Mouse (Mus musculus) limb, embryonic 13.5 days (tissue): Measurements from ENCODE around the gene Frmpd3. TPM values are rescaled to one million over a fixed set of nuclear protein-coding genes. Genes with fewer than 3 reads are reported as not detected.
"Not testable (repeated sequence)": the region's sequence is repeated elsewhere in the genome, so short reads cannot be mapped to it uniquely, and the experiment has no call there.

Source experiments
- ATAC-seq: fragments of 200-750 bp; cut with Nextera tagmentation; 2 replicates; pipeline ENCODE4 v1.8.0; 2017; ENCODE audit warnings: low read depth, moderate number of reproducible peaks, moderate TSS enrichment; ENCODE audit not compliant: low FRiP score
- H3K27ac ChIP-seq: fragments of 300-500 bp; sonication (generic); 2 replicates; pipeline ENCODE4 v1.5.1; 2015; ENCODE audit warnings: inconsistent platforms, mild to moderate bottlenecking, moderate library complexity
- H3K27me3 ChIP-seq: fragments of 300-500 bp; sonication (generic); 2 replicates; pipeline ENCODE4 v1.6.1; 2015; ENCODE audit warnings: mild to moderate bottlenecking, inconsistent platforms
- H3K36me3 ChIP-seq: fragments of 300-500 bp; sonication (generic); 2 replicates; pipeline ENCODE4 v1.6.1; 2015; ENCODE audit warnings: inconsistent platforms, mild to moderate bottlenecking, moderate library complexity
- H3K4me1 ChIP-seq: fragments of 300-500 bp; sonication (generic); 2 replicates; pipeline ENCODE4 v1.6.1; 2015; ENCODE audit warnings: inconsistent platforms
- H3K4me2 ChIP-seq: fragments of 300-500 bp; sonication (generic); replicated peaks from 2 replicates; pipeline ENCODE4 v1.6.1; 2015; ENCODE audit warnings: inconsistent platforms, mild to moderate bottlenecking, moderate library complexity
- H3K4me3 ChIP-seq: fragments of 300-500 bp; sonication (generic); 2 replicates; pipeline ENCODE4 v1.5.1; 2015; ENCODE audit warnings: moderate library complexity, mild to moderate bottlenecking, inconsistent platforms
- H3K9ac ChIP-seq: fragments of 300-500 bp; sonication (generic); 2 replicates; pipeline ENCODE4 v1.6.1; 2015; ENCODE audit warnings: mild to moderate bottlenecking, inconsistent platforms
- H3K9me3 ChIP-seq: fragments of 300-500 bp; sonication (generic); 2 replicates; pipeline ENCODE4 v1.6.1; 2016; ENCODE audit warnings: inconsistent platforms
- WGBS: fragments of 180-500 bp; shearing (Covaris S2); methylation state at CpG from one replicate; pipeline ENCODE4 v1.1.7; 2015; 5-methylcytosine and 5-hydroxymethylcytosine counted together
- polyA plus RNA-seq: library from polyadenylated mRNA; unstranded; fragments of >200 nt; fragmentation: Nextera tagmentation; extraction: Ambion mirVana; gene quantifications from 2 replicates; pipeline ENCODE4 v1.2.1, GENCODE M21; 2015

The Frmpd3 gene
- 0.27 and 0.32 TPM in 2 replicates for polyA plus RNA-seq

DNA sequence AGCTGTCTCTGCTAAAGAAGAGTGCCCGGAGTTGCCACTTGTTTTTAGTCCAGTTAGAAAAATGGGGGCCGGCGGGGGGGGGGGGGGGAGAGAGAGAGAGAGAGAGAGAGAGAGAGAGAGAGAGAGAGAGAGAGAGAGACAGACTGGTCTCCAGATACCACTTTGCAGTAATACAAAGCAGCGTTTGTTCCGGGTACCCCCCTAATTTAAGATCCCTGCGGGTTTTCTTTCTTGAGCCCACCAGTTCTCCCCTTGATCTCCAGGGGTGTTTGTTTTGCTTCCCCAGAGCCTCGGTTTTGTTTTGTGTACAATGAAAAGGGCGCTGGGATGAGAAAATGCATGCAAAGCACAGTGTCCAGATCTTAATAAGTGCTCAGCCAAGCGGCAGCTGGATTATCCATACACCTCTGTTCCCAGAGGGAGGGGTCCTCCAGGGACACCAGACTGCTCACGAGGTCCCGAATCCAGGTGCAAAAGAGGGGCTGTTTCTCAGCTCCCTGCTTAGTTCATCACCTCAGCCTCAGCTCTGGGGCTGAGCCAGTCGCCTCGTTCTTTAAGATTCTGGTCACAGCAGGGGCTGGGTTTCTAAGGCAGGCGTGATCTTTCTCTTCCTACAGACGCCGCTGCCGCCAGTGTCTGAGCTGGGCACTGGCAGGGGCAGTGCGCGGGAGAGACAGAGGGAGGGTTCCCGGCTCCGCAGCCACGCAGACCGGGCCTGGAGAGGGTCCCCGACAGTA lies at the start of gene Frmpd3:
TSS of gene Frmpd3 (plus strand) at position 608 of the 737 bp plus-strand sequence.
- Histone ChIP-seq H3K9ac (peak within 1 kb of the TSS; percentile 53), H3K4me2 (peak within 1 kb of the TSS; percentile 71), H3K27me3 (peaks cover 73% of the 10 kb centered on the region), H3K4me1 (no peaks in the 10 kb centered on the region), H3K4me3 (peak within 1 kb of the TSS; percentile 42), H3K27ac (no peak within 1 kb of the TSS), H3K9me3 (no peaks in the 10 kb centered on the region), H3K36me3 (no peaks in the 10 kb centered on the region)
- peak; percentile 59; the same call in 1 of the 2 replicates for ATAC-seq
- 20% methylated on average over 23 of the region's 24 CpGs for WGBS

DNA sequence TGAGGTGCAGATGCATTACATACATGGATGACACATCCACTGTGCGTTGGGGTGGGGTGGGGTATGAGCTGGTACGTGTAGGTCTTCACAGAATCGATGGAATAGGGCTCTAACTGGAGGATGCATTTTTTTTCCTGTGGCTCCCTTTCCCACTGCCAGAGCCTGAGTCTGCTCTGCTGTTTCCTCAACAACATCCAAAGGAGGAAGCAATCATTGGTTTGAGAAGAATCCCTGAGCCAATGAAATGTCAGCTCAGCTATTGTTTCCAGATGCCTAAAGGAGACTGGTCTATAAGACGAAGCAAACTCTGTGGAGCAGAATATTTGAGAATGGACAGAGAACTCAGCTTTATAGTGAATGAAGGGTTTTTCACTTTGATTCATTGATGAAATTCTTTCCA lies 38.3 kb upstream of the Frmpd3 start:
- Histone ChIP-seq H3K9ac (no peak overlapping the region), H3K27ac (no peak overlapping the region), H3K4me2 (no peak overlapping the region), H3K27me3 (peaks cover 26% of the 10 kb centered on the region; the same call in 1 of the 2 replicates), H3K36me3 (no peaks in the 10 kb centered on the region), H3K4me1 (no peaks in the 10 kb centered on the region), H3K4me3 (no peak overlapping the region), H3K9me3 (no peaks in the 10 kb centered on the region)
- WGBS: 37% methylated on average over 4 of the region's 4 CpGs
- ATAC-seq: peak; percentile 66; the same call in 1 of the 2 replicates

DNA sequence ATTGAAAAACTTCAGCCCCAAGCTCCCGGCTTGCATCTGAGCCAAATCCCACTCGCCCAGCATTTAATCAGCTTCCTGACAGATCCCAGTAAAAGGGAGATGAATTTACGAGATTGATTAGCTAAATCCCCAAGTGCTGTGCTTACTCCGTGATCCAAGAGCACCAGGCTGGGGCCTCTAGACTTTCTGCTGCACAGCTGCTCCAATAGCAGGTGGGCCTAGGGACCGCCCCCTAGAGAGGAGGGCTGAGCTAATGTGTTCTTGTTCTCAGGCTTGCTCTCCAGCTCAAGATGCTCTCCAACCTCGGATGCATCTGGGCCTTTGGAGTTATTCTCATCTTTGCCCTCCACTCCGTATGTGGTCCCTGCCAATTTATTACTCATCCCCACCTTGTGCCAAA lies 36.4 kb upstream of the Frmpd3 start:
- H3K4me3 ChIP-seq: no peak overlapping the region
- 56% methylated on average over 7 of the region's 7 CpGs for WGBS
- H3K36me3 ChIP-seq: no peaks in the 10 kb centered on the region
- no peak for ATAC-seq
- H3K9me3 ChIP-seq: no peaks in the 10 kb centered on the region
- H3K4me2 ChIP-seq: no peak overlapping the region
- H3K27ac ChIP-seq: no peak overlapping the region
- no peak overlapping the region for H3K9ac ChIP-seq
- H3K27me3 ChIP-seq: peaks cover 38% of the 10 kb centered on the region; the same call in 1 of the 2 replicates
- no peaks in the 10 kb centered on the region for H3K4me1 ChIP-seq

DNA sequence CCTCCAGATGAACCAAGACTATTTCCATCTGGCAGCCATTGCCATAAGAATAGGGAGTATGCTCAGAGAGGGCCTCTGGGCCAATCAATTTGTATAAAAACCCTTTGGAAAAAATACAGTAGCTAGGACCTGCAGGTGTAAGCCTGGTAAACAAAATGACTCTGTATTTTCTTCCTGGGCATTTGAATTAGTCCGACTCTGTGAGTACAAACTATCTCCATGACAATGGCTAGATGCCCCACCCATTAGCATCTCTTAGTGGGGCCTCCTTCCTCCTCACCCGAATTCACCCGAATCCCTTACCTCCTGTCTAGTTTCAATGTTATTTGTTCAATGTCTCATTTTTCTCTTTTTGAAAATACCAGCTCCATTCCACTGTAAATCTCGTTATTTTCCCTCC lies 24.1 kb upstream of the Frmpd3 start:
- Histone ChIP-seq H3K36me3 (no peaks in the 10 kb centered on the region), H3K4me2 (no peak overlapping the region), H3K4me3 (no peak overlapping the region), H3K9ac (no peak overlapping the region), H3K27me3 (peaks cover 24% of the 10 kb centered on the region; the same call in 1 of the 2 replicates), H3K27ac (no peak overlapping the region), H3K9me3 (no peaks in the 10 kb centered on the region), H3K4me1 (no peaks in the 10 kb centered on the region)
- no peak for ATAC-seq
- WGBS: 66% methylated on average over 4 of the region's 4 CpGs

DNA sequence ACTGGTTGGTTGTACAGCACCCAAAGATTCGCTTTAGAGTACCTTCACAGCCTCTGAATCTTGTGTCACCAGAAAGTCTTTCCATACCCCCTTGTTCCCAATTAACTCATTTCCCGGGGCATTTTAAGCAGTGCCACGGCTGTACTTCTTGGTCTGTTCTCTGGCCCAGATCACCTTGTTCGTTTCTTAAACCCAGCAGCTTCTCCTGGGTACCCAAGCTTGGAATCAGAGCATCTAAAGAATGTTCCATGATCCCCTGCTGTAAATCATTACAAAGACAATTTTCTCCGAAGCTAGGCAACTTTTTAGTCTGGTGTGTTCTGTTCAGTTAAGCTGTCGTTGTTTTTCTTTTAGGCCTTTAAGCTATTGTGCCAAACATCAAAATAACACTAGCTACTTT lies 22.9 kb upstream of the Frmpd3 start:
- Histone ChIP-seq H3K27ac (no peak overlapping the region), H3K4me1 (no peaks in the 10 kb centered on the region), H3K9me3 (no peaks in the 10 kb centered on the region), H3K4me3 (no peak overlapping the region), H3K36me3 (no peaks in the 10 kb centered on the region), H3K4me2 (no peak overlapping the region), H3K9ac (no peak overlapping the region), H3K27me3 (peaks cover 31% of the 10 kb centered on the region; the same call in 1 of the 2 replicates)
- ATAC-seq: no peak
- WGBS: 68% methylated on average over 6 of the region's 6 CpGs

DNA sequence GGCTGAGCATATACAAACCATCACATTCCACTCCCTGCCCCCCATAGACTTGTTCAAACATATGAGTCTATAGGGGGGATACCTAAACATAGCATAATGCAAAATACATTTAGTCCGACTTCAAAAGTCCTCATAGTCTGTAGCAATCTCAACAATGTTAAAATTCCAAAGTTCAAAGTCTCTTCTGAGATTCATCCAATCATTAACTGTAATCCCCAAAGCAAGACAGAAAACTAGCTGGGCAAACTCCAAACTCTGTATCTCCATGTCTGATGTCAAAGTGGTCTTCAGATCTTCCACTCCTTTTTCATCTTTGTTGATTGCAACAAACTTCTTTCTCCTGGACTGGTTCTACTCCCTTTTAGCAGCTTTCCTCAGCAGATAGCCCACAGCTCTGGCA lies 21.4 kb upstream of the Frmpd3 start:
- not testable (repeated sequence) for H3K4me2 ChIP-seq, H3K9me3 ChIP-seq, H3K4me1 ChIP-seq, H3K9ac ChIP-seq, ATAC-seq, H3K4me3 ChIP-seq, H3K27ac ChIP-seq, H3K36me3 ChIP-seq
- peaks cover 32% of the 10 kb centered on the region; the same call in 1 of the 2 replicates for H3K27me3 ChIP-seq
- whole genome bisulfite sequencing: 91% methylated on average over 1 of the region's 1 CpGs

DNA sequence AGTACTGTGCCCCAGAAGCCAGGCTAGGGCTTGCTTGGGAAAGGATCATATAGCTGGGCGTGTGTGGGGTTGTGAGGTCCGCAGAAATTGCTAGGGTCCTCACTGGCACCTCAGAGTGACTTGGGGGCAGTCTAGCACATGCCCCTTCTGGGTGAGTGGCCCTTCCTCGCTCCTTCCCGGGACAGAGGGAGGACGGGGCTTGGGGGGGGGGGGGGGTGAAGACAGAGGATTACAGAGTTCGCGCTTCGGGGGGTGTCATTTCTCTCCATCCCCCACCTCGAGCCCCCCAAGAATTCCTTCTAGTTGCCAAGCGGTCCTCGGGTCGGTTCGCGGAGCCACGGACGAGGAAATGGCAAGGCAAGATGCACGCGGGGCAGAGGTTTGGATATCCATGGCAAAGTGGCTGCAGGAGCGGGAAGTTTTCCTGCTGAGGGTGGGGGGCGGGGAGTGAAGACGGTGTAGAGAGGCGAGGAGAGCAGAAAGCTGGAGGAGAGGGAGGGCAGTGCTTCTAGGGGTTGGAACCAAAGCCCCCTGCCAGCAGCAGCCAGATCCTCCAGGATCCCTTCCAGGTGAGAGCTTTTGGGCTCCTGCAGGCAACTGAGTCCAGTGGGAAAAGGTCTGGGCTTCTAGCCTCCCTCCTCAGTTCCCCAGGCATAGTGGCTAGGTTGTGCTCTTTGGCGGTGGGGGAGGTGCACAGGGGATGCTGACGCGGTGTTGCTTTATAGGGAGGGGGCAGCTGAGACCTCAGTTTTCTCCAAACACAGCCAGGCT lies 515 bp downstream of the Frmpd3 start:
- Histone ChIP-seq H3K4me3 (peak overlapping the region; percentile 42), H3K4me2 (peak overlapping the region; percentile 71), H3K9me3 (no peaks in the 10 kb centered on the region), H3K27me3 (peaks cover 73% of the 10 kb centered on the region), H3K4me1 (no peaks in the 10 kb centered on the region), H3K36me3 (no peaks in the 10 kb centered on the region), H3K27ac (no peak overlapping the region), H3K9ac (peak overlapping the region; percentile 53)
- peak; percentile 64; the same call in 1 of the 2 replicates for ATAC-seq
- WGBS: 19% methylated on average over 22 of the region's 25 CpGs

DNA sequence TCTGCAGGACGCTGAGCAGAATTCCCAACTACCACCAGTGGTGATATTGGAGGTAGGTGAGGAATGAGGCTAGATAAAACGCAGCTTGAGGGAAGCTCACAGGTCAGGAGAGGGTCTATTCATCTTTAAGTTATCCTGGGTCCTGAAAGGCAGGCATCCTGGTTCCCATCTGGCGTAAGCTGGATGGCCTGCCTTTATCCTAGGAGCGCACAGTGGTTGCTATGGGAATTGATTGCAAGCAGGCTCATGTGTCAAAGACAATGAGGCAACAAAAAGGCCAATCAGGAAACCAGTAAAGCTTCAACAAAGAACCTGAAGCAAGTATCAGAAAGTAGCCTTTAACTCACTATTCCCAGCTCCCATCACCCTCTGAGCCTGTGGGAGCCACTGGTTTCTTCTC lies 33.6 kb downstream of the Frmpd3 start:
- Histone ChIP-seq H3K4me2 (no peak overlapping the region), H3K9ac (no peak overlapping the region), H3K36me3 (no peaks in the 10 kb centered on the region), H3K9me3 (no peaks in the 10 kb centered on the region), H3K4me3 (no peak overlapping the region), H3K4me1 (no peaks in the 10 kb centered on the region), H3K27ac (no peak overlapping the region), H3K27me3 (peaks cover 37% of the 10 kb centered on the region)
- 16% methylated on average over 4 of the region's 4 CpGs for WGBS
- no peak for ATAC-seq

DNA sequence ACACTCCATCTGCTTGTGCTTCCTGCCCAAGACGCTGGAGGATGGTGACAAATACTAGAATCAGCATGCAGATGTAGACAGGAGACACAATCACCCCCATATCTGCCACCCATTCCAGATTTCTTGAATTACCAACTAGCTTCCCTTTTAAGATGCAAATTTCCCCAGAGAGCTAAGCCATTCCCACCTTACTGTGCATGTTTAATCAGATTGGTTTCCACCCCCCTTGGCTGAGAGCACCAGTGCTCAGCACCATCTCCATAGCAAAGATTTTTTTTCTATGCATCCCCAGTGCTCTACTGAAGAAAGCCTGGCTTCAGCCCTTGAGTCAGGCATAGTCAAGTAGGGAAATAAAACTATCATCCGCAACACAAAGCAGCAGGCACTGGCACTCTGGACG lies 57.9 kb downstream of the Frmpd3 start:
- Histone ChIP-seq H3K4me3 (no peak overlapping the region), H3K4me1 (no peaks in the 10 kb centered on the region), H3K4me2 (no peak overlapping the region), H3K9me3 (no peaks in the 10 kb centered on the region), H3K27me3 (peaks cover 36% of the 10 kb centered on the region), H3K9ac (no peak overlapping the region), H3K27ac (no peak overlapping the region), H3K36me3 (no peaks in the 10 kb centered on the region)
- WGBS: 54% methylated on average over 3 of the region's 3 CpGs
- no peak for ATAC-seq

DNA sequence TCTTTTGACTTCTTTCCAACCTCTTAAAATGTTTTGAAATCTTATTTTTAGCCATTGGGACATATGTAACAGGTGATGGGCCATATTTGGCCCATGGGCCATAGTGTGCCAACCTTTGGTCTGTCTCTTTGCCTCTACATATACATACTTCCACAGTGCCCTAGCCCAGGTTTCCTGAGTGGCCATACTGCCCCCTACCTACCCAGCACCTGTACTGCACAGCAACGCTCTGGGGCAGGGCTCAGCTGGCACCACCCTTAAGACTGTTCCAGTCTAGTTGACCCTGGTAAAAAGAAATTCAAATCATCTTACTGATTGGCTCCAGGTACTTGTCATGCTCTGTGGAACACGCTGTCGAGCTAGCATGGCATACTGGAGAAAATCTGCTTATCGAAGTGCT lies 60.8 kb downstream of the Frmpd3 start:
- no peaks in the 10 kb centered on the region for H3K36me3 ChIP-seq
- H3K9ac ChIP-seq: no peak overlapping the region
- no peaks in the 10 kb centered on the region for H3K4me1 ChIP-seq
- WGBS: 51% methylated on average over 4 of the region's 4 CpGs
- H3K27ac ChIP-seq: no peak overlapping the region
- ATAC-seq: no peak
- no peaks in the 10 kb centered on the region for H3K9me3 ChIP-seq
- no peak overlapping the region for H3K4me2 ChIP-seq
- H3K4me3 ChIP-seq: no peak overlapping the region
- H3K27me3 ChIP-seq: peaks cover 45% of the 10 kb centered on the region

DNA sequence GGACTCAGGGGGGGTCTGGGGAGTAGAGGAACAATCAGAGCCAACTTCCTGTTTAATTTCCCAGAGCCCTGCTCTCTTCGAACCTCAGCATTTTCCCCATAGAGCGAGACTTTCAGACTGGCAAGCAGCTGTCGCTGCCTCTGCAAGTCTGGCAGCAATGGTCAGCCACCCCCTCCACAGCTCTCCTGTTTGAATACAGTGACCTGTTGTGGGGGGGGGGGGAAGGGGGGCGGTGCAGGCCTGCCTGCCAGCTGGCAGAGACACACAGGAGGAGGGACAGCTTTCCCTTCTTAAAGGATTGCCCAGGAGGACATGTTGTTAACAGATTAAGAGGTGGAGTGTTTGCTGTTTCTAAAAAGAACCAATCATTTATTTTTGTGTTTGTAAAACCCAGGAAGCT lies 64.0 kb downstream of the Frmpd3 start:
- no peak overlapping the region for H3K27ac ChIP-seq
- peaks cover 29% of the 10 kb centered on the region for H3K27me3 ChIP-seq
- H3K9ac ChIP-seq: no peak overlapping the region
- no peaks in the 10 kb centered on the region for H3K4me1 ChIP-seq
- 40% methylated on average over 3 of the region's 4 CpGs for WGBS
- H3K4me2 ChIP-seq: no peak overlapping the region
- no peaks in the 10 kb centered on the region for H3K9me3 ChIP-seq
- no peak overlapping the region for H3K4me3 ChIP-seq
- no peaks in the 10 kb centered on the region for H3K36me3 ChIP-seq
- ATAC-seq: no peak

DNA sequence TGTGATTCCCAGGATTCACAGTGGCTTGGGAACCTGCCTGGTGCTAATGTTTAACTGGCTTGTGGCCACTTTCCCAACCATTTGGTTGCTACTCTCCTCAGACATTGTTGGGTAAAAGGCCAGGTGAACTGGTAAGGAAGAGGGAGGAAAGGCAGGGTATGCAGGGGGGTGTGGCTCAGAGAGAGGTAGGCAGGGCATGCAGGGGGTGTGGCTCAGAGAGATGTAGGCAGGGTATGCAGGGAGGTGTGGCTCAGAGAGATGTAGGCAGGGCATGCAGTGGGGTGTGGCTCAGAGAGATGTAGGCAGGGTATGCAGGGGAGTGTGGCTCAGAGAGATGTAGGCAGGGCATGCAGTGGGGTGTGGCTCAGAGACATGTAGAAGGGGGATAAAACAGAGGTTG lies 64.4 kb downstream of the Frmpd3 start:
- peaks cover 29% of the 10 kb centered on the region for H3K27me3 ChIP-seq
- no peak overlapping the region for H3K4me2 ChIP-seq
- no peak overlapping the region for H3K9ac ChIP-seq
- no peaks in the 10 kb centered on the region for H3K36me3 ChIP-seq
- H3K9me3 ChIP-seq: no peaks in the 10 kb centered on the region
- H3K27ac ChIP-seq: no peak overlapping the region
- no peak for ATAC-seq
- no peak overlapping the region for H3K4me3 ChIP-seq
- no peaks in the 10 kb centered on the region for H3K4me1 ChIP-seq
